Mouse (Mus musculus): ENCODE data around the gene Clcn5.

GRCm38 (mm10) chrX:7156026-7156732 lies 163.0 kb downstream of the Clcn5 start:
- TF ChIP-seq CTCF (conservative IDR thresholded peaks at IDR 0.05 in 1 of 2, IDR thresholded peaks at IDR 0.05 in 1 of 2; ENCODE audit: low read depth in 2 of 2, low read length in 2 of 2) (no peak), PAX5 (IDR thresholded peaks at IDR 0.05; ENCODE audit: low read length) (no peak)

All from CH12.LX (cell line).